Mouse (Mus musculus) intestine, postnatal 0 days (tissue): ENCODE measurements around the gene Fkbp5. TPM values are rescaled to one million over a fixed set of nuclear protein-coding genes. Genes with fewer than 3 reads are reported as not detected.

Experiments used
- ATAC-seq: fragments of 200-750 bp; cut with Nextera tagmentation; 2 replicates; pipeline ENCODE4 v1.8.0; 2017; ENCODE audit warnings: mild to moderate bottlenecking, moderate TSS enrichment, moderate library complexity
- H3K27ac ChIP-seq: fragments of 300-500 bp; sonication (generic); 2 replicates; pipeline ENCODE4 v1.5.1; 2014; ENCODE audit warnings: mild to moderate bottlenecking, low read depth, low read length, moderate library complexity
- H3K27me3 ChIP-seq: fragments of 300-500 bp; sonication (generic); replicated peaks from 2 replicates; pipeline ENCODE4 v1.6.1; 2014; ENCODE audit warnings: low read length, mixed read lengths; ENCODE audit not compliant: control insufficient read depth, insufficient read depth
- H3K36me3 ChIP-seq: fragments of 300-500 bp; sonication (generic); 2 replicates; pipeline ENCODE4 v1.6.1; 2014; ENCODE audit warnings: mild to moderate bottlenecking, moderate library complexity; ENCODE audit not compliant: control insufficient read depth, insufficient read depth
- H3K4me1 ChIP-seq: fragments of 300-500 bp; sonication (generic); replicated peaks from 2 replicates; pipeline ENCODE4 v1.6.1; 2014; ENCODE audit warnings: antibody characterized with exemption, low read length, mixed read lengths; ENCODE audit not compliant: control insufficient read depth, insufficient read depth
- H3K4me2 ChIP-seq: fragments of 300-500 bp; sonication (generic); replicated peaks from 2 replicates; pipeline ENCODE4 v1.6.1; 2014; ENCODE audit warnings: low read depth, mild to moderate bottlenecking, moderate library complexity
- H3K4me3 ChIP-seq: fragments of 300-500 bp; sonication (generic); 2 replicates; pipeline ENCODE4 v1.5.1; 2014; ENCODE audit warnings: low read depth, low read length
- H3K9ac ChIP-seq: fragments of 300-500 bp; sonication (generic); 2 replicates; pipeline ENCODE4 v1.6.1; 2014; ENCODE audit warnings: mild to moderate bottlenecking, low read depth, low read length
- H3K9me3 ChIP-seq: fragments of 300-500 bp; sonication (generic); 2 replicates; pipeline ENCODE4 v1.6.1; 2016; ENCODE audit warnings: mixed run types; ENCODE audit not compliant: control insufficient read depth
- CTCF ChIP-seq: sonication (generic); IDR thresholded peaks from 2 replicates; pipeline ENCODE4 v1.5.1; 2016; ENCODE audit warnings: low read depth, mild to moderate bottlenecking, control low read depth, antibody characterized with exemption, moderate library complexity
- WGBS: fragments of 180-500 bp; shearing (Covaris S2); extraction: QIAGEN DNeasy Blood & Tissue Kit; methylation state at CpG from one replicate; pipeline ENCODE4 v1.1.7; 2014; 5-methylcytosine and 5-hydroxymethylcytosine counted together
- polyA plus RNA-seq: library from polyadenylated mRNA; unstranded; fragments of >200 nt; fragmentation: Nextera tagmentation; extraction: Ambion mirVana; gene quantifications from 2 replicates; pipeline ENCODE4 v1.2.1, GENCODE M21; 2015

Gene Fkbp5
- polyA plus RNA-seq, 1 experiment from 2014 or later = 10.1 TPM

GRCm38 (mm10) chr17:28510445-28511342 lies 6.6 kb downstream of the Fkbp5 start:
- H3K27me3 ChIP-seq = no peaks in the 10 kb centered on the region
- H3K36me3 ChIP-seq = no peaks in the 10 kb centered on the region
- no peak overlapping the region for H3K4me3 ChIP-seq
- ATAC-seq = no peak
- TF ChIP-seq CTCF = no peak
- H3K4me2 ChIP-seq = peak overlapping the region; percentile 41
- peak overlapping the region; percentile 2 for H3K9ac ChIP-seq
- no peaks in the 10 kb centered on the region for H3K9me3 ChIP-seq
- WGBS = 12% methylated on average over 28 of the region's 28 CpGs
- H3K27ac ChIP-seq = no peak overlapping the region
- H3K4me1 ChIP-seq = peaks cover 21% of the 10 kb centered on the region; the same call in 1 of the 2 replicates

- H3K4me2 ChIP-seq = no peak overlapping the region
- no peak overlapping the region for H3K9ac ChIP-seq
- no peak for ATAC-seq
- H3K4me3 ChIP-seq = no peak overlapping the region
- WGBS = 45% methylated on average over 5 of the region's 5 CpGs
- H3K27ac ChIP-seq = no peak overlapping the region
- no peak for TF ChIP-seq CTCF
- H3K36me3 ChIP-seq = no peaks in the 10 kb centered on the region
- H3K9me3 ChIP-seq = no peaks in the 10 kb centered on the region
- no peaks in the 10 kb centered on the region for H3K27me3 ChIP-seq
- H3K4me1 ChIP-seq = peaks cover 14% of the 10 kb centered on the region; the same call in 1 of the 2 replicates
Observed at GRCm38 (mm10) chr17:28507496-28507895, 9.8 kb downstream of the Fkbp5 start.

DNA sequence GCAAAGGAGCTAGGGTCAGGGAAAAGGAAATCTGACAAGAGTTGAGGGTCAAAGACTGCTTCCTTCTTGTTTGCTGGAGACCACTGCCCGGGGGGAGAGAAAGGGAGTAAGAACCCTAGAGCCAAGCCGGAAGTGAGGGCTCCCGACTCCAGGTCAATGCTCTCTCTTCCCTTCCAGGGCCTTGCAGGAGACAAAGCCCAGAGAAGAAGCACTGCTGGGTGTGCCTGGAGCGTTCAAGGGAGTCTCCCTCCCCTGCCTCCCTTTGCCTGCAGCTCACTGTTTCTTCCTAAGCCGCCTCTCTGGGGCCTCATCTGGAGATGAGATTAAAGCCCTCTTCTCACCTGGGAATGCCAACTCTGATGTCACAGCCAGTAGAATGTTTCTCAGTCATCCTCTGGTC lies 10.4 kb downstream of the Fkbp5 start:
- 17% methylated on average over 5 of the region's 5 CpGs for WGBS
- H3K9ac ChIP-seq = no peak overlapping the region
- H3K9me3 ChIP-seq = no peaks in the 10 kb centered on the region
- peaks cover 10% of the 10 kb centered on the region; the same call in 1 of the 2 replicates for H3K4me1 ChIP-seq
- no peaks in the 10 kb centered on the region for H3K36me3 ChIP-seq
- no peak overlapping the region for H3K27ac ChIP-seq
- no peaks in the 10 kb centered on the region for H3K27me3 ChIP-seq
- H3K4me2 ChIP-seq = no peak overlapping the region
- H3K4me3 ChIP-seq = no peak overlapping the region
- no peak for ATAC-seq
- TF ChIP-seq CTCF = no peak

GRCm38 (mm10) chr17:28505591-28505990 lies 11.7 kb downstream of the Fkbp5 start:
- Histone ChIP-seq H3K4me2 (no peak overlapping the region), H3K4me1 (peaks cover 5% of the 10 kb centered on the region; the same call in 1 of the 2 replicates), H3K27ac (no peak overlapping the region), H3K27me3 (no peaks in the 10 kb centered on the region), H3K9ac (no peak overlapping the region), H3K36me3 (no peaks in the 10 kb centered on the region), H3K9me3 (no peaks in the 10 kb centered on the region), H3K4me3 (no peak overlapping the region)
- TF ChIP-seq CTCF = no peak
- 93% methylated on average over 4 of the region's 4 CpGs for WGBS
- no peak for ATAC-seq

DNA sequence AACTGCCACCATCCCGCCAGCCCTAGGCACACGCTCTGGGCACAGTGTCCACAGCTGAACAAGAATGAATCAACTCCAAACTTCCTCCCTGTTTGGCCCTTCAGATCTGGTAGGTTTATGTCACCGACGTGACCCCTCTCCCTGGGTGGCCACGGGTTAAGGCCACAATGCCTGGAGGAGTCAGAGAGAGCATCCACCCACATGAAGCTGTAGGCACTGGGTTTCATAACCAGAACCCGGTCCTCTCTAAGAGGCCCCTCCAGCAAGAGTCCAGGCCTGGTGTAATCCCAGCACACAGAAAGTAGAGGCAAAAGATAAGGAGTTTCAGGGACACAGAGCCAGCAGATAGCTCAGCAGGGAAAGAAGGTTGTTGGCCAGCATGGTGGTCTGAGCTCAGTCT lies 13.1 kb downstream of the Fkbp5 start:
- ATAC-seq = no peak
- TF ChIP-seq CTCF = no peak
- no peaks in the 10 kb centered on the region for H3K9me3 ChIP-seq

GRCm38 (mm10) chr17:28502196-28502821 lies 15.0 kb downstream of the Fkbp5 start:
- TF ChIP-seq CTCF = no peak
- no peak for ATAC-seq
- Histone ChIP-seq H3K4me2 (no peak overlapping the region), H3K27me3 (no peaks in the 10 kb centered on the region), H3K4me3 (no peak overlapping the region), H3K36me3 (no peaks in the 10 kb centered on the region), H3K9ac (no peak overlapping the region), H3K27ac (no peak overlapping the region), H3K9me3 (no peaks in the 10 kb centered on the region), H3K4me1 (no peaks in the 10 kb centered on the region)
- WGBS = 55% methylated on average over 7 of the region's 7 CpGs

More for the DNA sequence above, 13.1 kb downstream of the Fkbp5 start:
- no peaks in the 10 kb centered on the region for H3K36me3 ChIP-seq
- no peak overlapping the region for H3K9ac ChIP-seq
- no peak overlapping the region for H3K4me2 ChIP-seq
- no peak overlapping the region for H3K4me3 ChIP-seq
- 79% methylated on average over 6 of the region's 6 CpGs for WGBS
- H3K4me1 ChIP-seq = no peaks in the 10 kb centered on the region
- H3K27ac ChIP-seq = no peak overlapping the region
- H3K27me3 ChIP-seq = no peaks in the 10 kb centered on the region
